Comparison of ENCODE assay signal across 9 mouse cellular contexts in the genomic region with DNA sequence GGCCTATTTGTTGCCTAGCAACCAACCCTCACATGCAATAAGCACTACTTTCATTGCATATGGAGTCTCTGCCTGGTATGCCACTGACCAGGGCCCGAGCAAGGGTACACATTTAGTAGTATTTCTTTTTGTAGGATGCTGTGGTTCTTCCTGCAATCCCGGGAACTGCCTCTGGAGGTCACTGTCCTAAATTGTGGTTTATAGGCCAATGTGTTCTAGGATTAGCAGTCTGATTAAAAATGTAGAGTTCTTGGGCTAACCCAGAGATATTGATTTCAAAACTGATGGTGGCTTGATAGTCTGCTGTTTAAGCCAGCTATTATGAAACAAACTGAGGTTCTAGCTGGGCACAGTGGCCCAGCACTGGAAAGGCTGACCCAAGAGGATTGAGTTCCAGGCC. TPM values are rescaled to one million over a fixed set of nuclear protein-coding genes. Genes with fewer than 3 reads are reported as not detected.
DNase-seq lines count a peak whose midpoint lies in the region; ATAC-seq and TF ChIP-seq lines count a peak whose summit lies in the region.
"Had no signal": no experiment of that assay in that cellular context is flagged by ENCODE, and none has a peak within 500 bp of the region (broad histone marks: within the 10 kb centered on the region; RNA-seq: fewer than 3 reads in every experiment).

No protein-coding gene starts in this region.

- peak; percentile 69 for TF ChIP-seq CTCF in kidney, postnatal 0 days (IDR thresholded peaks at IDR 0.05; ENCODE audit: low read depth)
- peak; percentile 72 for TF ChIP-seq CTCF in lung, postnatal 0 days (IDR thresholded peaks at IDR 0.05)

- no peak overlapping the region for H3K27ac ChIP-seq in kidney, postnatal 0 days
- H3K27ac ChIP-seq in lung, postnatal 0 days (ENCODE audit: low read length) = no peak overlapping the region

- no peak overlapping the region for H3K9ac ChIP-seq in kidney, postnatal 0 days (ENCODE audit: low read depth, low read length)
- no peak overlapping the region for H3K9ac ChIP-seq in lung, postnatal 0 days (replicated peaks; ENCODE audit: low read depth)

- H3K9me3 ChIP-seq in kidney, postnatal 0 days (replicated peaks; ENCODE audit: low read length) = no peaks in the 10 kb centered on the region
- H3K9me3 ChIP-seq in lung, postnatal 0 days (ENCODE audit: low read length) = no peaks in the 10 kb centered on the region

- no peak overlapping the region for H3K4me3 ChIP-seq in kidney, postnatal 0 days (replicated peaks; ENCODE audit: low read depth, low read length)
- no peak overlapping the region for H3K4me3 ChIP-seq in lung, postnatal 0 days (ENCODE audit: low read depth, low read length)

- H3K27me3 ChIP-seq in kidney, postnatal 0 days (ENCODE audit: insufficient read depth, low read length) = no peaks in the 10 kb centered on the region
- H3K27me3 ChIP-seq in lung, postnatal 0 days (replicated peaks; ENCODE audit: insufficient read depth, low read length) = no peaks in the 10 kb centered on the region

- no peak for TF ChIP-seq EP300 in lung, postnatal 0 days (IDR thresholded peaks at IDR 0.05)

- peak; percentile 41 for DNase-seq in cerebellum, adult 11 months
- peak; percentile 47 for DNase-seq in ovary, postnatal 36 days (ENCODE audit: low spot score)
- no peak for DNase-seq in ovary, postnatal 10 days (ENCODE audit: low spot score)
- peak; percentile 71 to 83 for DNase-seq in cerebellum, postnatal 25 days
- peak; percentile 59 for DNase-seq in kidney, postnatal 0 days (ENCODE audit: low spot score)
- DNase-seq in lung, postnatal 0 days (ENCODE audit: low spot score) = peak; percentile 54
- peak; percentile 14 to 41 for DNase-seq in spleen, postnatal 14 days (ENCODE audit: low spot score in 2 of 2)

- H3K4me2 ChIP-seq in kidney, postnatal 0 days (ENCODE audit: low read length) = no peak overlapping the region
- no peak overlapping the region for H3K4me2 ChIP-seq in lung, postnatal 0 days (replicated peaks; ENCODE audit: low read depth, low read length)

- ATAC-seq in cerebellum, adult (ENCODE audit: insufficient number of reproducible peaks, low FRiP score, low TSS enrichment) = no peak
- ATAC-seq in kidney, postnatal 0 days (replicated peaks; ENCODE audit: low FRiP score, low read depth) = no peak
- no peak for ATAC-seq in lung, postnatal 0 days

- H3K4me1 ChIP-seq in kidney, postnatal 0 days (replicated peaks; ENCODE audit: insufficient read depth, low read length) = no peaks in the 10 kb centered on the region
- no peaks in the 10 kb centered on the region for H3K4me1 ChIP-seq in lung, postnatal 0 days (ENCODE audit: insufficient read depth, low read depth, low read length)

- WGBS in kidney, postnatal 0 days = 23% methylated on average over 2 of the region's 2 CpGs
- WGBS in lung, postnatal 0 days = 32% methylated on average over 2 of the region's 2 CpGs

- no peaks in the 10 kb centered on the region for H3K36me3 ChIP-seq in kidney, postnatal 0 days (ENCODE audit: insufficient read depth, low read length)
- no peaks in the 10 kb centered on the region for H3K36me3 ChIP-seq in lung, postnatal 0 days (ENCODE audit: insufficient read depth, low read length)

RNA-seq across cellular contexts. Expression of a gene that starts 4.9 kb away (rescaled TPM):
- 14.3 and 15.4 TPM in 2 replicates for polyA plus RNA-seq in kidney, postnatal 0 days (2015; fragmentation: Nextera tagmentation; extraction: Ambion mirVana)
- 9.5 and 10.0 TPM in 2 replicates for polyA plus RNA-seq in lung, postnatal 0 days (2015; fragmentation: Nextera tagmentation; extraction: Ambion mirVana)

RNA-seq across cellular contexts. Expression of a gene that starts 30.5 kb away (rescaled TPM):
- polyA plus RNA-seq in kidney, postnatal 0 days (2015; fragmentation: Nextera tagmentation; extraction: Ambion mirVana) = 0.32 TPM in 1 of 2 replicates, not detected in the other
- not detected in 2 replicates for polyA plus RNA-seq in lung, postnatal 0 days (2015; fragmentation: Nextera tagmentation; extraction: Ambion mirVana)
- polyA plus RNA-seq: heart, embryonic 14.5 days had no signal

RNA-seq across cellular contexts. Expression of a gene that starts 47.4 kb away (rescaled TPM):
- not detected in 2 replicates for polyA plus RNA-seq in kidney, postnatal 0 days (2015; fragmentation: Nextera tagmentation; extraction: Ambion mirVana)
- polyA plus RNA-seq in lung, postnatal 0 days (2015; fragmentation: Nextera tagmentation; extraction: Ambion mirVana) = 0.14 TPM in 1 of 2 replicates, not detected in the other
- polyA plus RNA-seq: heart, embryonic 14.5 days had no signal
